Mouse (Mus musculus): ENCODE results near the gene Slc29a1. TPM values are rescaled to one million over a fixed set of nuclear protein-coding genes. Genes with fewer than 3 reads are reported as not detected.
A peak's percentile ranks its signal among the peaks of the same experiment; 100 is the strongest.

The Slc29a1 gene
- polyA plus RNA-seq, 1 experiment, result 43.6 TPM

DNA sequence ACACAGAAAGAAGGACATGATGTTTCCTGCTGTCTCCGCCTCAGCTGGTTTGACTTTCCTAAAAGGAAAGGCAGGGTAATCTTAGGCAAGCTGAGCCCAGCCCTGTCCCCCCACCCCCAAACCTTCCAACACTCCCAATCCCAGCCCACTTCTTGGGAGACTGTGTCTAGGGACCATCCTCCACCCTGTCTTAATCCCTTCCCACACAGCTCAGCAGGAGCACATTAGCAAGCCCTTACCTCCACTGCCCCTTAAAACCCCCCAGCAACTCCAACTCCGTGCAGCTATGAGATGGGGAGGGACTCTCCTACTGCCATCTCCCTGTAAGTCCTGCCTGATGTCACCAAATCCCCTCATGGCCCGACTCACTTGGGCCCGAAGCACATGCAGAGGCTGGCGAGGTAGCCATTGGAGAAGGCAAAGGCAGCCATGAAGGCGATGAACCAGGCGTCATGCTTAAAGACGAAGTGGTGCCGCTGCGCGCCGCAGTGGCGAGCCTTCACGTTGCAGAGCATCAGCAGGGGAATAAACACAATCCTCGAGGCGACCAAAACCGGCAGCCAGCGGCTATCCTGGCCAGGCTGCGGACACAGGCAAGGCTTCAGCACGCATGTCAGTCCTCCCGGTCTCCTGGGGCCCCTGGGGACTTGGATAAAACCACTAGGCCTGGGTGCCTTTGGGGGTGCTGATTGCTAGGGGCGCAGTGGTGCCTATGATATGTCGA is 13.5 kb downstream of the Slc29a1 start:
- no peak for DNase-seq (ENCODE audit: low read depth)
- TF ChIP-seq POLR2A (IDR thresholded peaks at IDR 0.05; ENCODE audit: borderline replicate concordance, extremely low read depth, insufficient read depth, insufficient read length, poor library complexity, severe bottlenecking), result no peak
- no peak for TF ChIP-seq CTCF (IDR thresholded peaks at IDR 0.05; ENCODE audit: borderline replicate concordance, extremely low read depth, insufficient read depth, insufficient read length)

DNA sequence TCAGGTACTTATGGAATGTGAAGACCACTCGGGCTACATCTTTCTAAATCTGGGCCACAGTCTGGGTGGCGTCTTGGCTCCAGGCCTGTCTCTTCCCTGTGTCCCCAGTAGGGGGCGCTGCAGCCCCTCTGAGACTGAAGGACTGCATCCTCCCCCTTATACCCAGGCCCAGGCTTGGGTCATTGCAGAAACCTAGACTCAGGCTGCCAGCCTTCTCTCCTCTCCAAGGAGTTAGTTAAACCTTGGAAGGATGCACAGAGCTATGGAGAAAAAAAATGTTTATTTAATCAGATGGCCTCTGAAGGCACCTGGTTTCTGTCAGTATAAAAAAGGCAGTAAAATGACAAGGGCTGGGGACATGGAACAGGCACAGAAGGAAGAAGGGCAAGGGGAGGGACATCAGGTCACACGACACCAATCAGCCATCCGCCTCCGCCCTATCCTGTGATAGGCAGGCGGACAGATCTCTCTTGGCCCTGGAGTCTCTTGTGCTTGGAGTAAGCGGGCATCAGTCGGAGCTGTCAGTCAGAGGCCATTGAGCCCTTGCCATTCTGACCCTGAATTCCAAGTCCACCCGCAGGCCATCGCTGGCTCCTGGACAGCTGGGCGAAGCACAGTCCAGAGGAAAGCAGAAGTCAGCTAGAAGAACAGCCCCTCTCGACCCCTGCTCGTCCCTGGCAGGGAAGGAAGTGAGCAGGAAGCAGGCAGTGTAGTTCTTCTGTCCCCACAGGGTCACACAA is 14.3 kb downstream of the Slc29a1 start:
- DNase-seq (ENCODE audit: low read depth), result peak; percentile 80
- TF ChIP-seq POLR2A (IDR thresholded peaks at IDR 0.05; ENCODE audit: borderline replicate concordance, extremely low read depth, insufficient read depth, insufficient read length, poor library complexity, severe bottlenecking) (no peak), CTCF (IDR thresholded peaks at IDR 0.05; ENCODE audit: borderline replicate concordance, extremely low read depth, insufficient read depth, insufficient read length) (peak; percentile 90)

DNA sequence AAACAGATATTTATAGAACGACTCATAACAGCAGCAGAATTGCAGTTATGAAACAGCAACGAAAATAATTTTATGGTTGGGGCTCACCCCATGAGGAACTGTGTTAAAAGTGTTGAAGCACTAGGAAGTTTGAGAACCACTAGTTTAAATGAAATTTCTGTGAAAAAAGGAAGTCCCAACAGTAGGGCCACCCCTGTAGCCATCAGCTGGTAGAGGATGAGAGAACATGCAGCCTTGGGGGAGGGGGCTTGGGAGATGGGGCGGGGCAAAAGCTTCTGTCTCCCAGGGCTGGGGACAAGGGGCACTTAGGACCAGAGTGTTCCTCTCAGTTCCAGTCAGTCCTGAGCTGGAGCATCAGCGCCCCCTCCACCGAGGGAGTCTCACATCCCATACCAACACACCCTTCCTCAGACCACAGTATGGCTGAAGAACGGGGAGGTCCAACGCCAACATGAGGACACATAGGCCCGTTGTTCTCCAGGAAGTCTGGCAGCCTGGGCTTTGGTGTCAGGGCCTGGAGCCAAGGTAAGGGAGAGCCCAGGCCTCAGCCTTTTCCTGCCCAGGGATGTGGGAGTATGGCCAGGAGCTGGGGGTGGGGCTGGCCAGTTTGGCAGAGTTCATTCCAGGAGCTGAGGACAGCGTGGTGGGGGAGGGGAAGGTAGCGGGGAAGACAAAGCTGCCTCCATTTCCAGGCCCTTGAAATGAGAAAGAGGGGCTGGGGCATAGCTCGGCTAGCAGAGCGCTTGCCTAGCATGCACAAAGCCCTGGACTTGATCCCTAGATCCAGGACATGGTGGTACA is 15.1 kb downstream of the Slc29a1 start:
- peak; percentile 83 for DNase-seq (ENCODE audit: low read depth)
- TF ChIP-seq POLR2A (IDR thresholded peaks at IDR 0.05; ENCODE audit: borderline replicate concordance, extremely low read depth, insufficient read depth, insufficient read length, poor library complexity, severe bottlenecking) (no peak), CTCF (IDR thresholded peaks at IDR 0.05; ENCODE audit: borderline replicate concordance, extremely low read depth, insufficient read depth, insufficient read length) (no peak)

DNA sequence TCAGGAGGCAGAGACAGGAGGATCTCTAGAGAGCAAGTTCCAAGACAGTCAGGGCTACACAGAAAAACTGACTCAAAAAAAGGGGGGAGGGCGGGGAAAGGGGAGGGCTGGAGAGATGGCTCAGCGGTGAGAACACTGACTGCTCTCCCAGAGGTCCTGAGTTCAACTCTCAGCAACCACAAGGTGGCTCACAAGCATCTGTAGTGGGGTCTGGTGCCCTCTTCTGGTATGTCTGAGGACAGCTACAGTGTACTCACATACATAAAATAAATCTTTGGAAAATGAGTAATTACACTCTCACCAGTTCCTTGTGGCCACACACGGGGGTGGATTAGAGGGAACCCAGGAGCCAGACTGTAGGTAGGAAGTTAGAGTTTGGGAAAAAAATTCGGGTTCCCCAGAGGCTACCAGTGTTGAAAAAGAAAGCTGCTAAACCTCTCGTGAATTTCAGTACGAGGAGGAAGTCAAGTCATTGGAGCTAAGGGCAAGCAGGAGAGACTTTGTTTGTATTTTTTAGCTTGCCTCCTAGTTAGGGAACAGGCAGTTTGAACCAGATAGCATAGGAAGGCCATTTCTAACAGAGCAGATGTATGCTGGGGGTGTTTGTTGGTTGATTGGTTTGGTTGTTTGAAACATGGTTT is 16.6 kb downstream of the Slc29a1 start:
- DNase-seq (ENCODE audit: low read depth), result no peak
- no peak for TF ChIP-seq POLR2A (IDR thresholded peaks at IDR 0.05; ENCODE audit: borderline replicate concordance, extremely low read depth, insufficient read depth, insufficient read length, poor library complexity, severe bottlenecking)
- peak; percentile 19; the same call in 1 of the 2 replicates for TF ChIP-seq CTCF (IDR thresholded peaks at IDR 0.05; ENCODE audit: borderline replicate concordance, extremely low read depth, insufficient read depth, insufficient read length)

DNA sequence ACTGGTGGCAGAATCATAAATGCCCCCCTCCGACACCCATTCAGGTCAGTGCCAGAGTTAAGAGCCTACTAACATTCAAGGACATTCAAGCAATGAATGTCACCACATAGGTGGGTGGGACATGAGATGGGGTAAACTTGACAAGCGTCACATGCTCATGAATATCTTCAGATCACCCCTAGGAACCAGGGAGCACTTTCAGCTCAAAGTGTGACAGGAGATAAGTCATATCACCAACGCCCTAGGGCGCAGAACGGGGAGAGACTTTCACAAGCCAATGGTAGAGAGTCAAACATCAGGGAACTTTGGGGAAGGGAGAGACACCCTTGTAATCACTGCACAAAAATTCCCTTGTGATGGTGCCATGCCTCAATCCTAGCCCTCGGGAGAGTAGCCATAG is 17.2 kb downstream of the Slc29a1 start:
- DNase-seq (ENCODE audit: low read depth), result no peak
- TF ChIP-seq POLR2A (IDR thresholded peaks at IDR 0.05; ENCODE audit: borderline replicate concordance, extremely low read depth, insufficient read depth, insufficient read length, poor library complexity, severe bottlenecking) (no peak), CTCF (IDR thresholded peaks at IDR 0.05; ENCODE audit: borderline replicate concordance, extremely low read depth, insufficient read depth, insufficient read length) (no peak)

DNA sequence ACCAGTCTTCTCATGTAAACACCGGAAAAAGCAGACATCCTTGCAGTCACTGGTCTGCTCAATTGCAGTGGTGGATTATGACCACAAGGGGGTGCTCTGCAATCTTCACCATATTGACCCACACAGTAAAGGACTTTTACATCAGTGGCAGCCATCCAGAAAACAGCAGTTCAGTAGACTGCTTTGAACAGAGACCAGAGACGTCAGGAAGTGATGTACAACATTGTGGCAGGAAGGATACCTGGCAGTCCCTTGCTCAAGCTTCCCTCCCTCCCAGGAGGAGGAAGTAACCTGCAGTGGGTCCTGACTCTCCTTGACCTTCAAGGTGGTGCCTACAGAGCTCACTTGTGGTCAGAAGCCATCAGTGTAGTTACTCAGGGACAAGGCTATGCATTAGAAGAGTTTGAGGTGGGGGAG is 17.8 kb downstream of the Slc29a1 start:
- peak; percentile 87 for DNase-seq (ENCODE audit: low read depth)

DNA sequence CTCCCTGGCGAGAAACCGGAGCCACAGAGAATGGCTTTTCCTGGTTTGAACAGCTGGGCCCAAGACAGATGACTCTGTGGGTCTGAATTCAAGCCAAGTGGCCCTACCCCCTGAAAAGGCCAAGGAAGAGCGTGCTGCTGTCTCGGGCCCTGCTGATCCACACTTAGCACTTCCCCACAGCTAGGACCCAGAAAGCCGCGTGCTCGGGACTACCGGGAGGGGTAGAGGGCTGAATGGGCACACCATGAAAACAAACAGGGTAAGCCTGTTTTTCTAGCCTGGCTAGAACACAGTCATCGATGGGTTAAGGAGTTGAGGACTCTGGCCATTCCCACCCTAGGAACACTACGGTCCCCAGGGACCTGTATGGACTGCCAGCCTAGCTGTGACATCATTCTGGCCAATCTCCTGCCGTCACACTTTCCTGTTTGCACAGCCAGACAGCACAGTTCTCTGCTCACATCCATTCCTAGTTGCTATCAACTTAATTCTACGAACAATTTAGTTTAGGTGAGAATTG is 18.4 kb downstream of the Slc29a1 start:
- no peak for DNase-seq (ENCODE audit: low read depth)
- no peak for TF ChIP-seq CTCF (IDR thresholded peaks at IDR 0.05; ENCODE audit: borderline replicate concordance, extremely low read depth, insufficient read depth, insufficient read length)
- no peak for TF ChIP-seq POLR2A (IDR thresholded peaks at IDR 0.05; ENCODE audit: borderline replicate concordance, extremely low read depth, insufficient read depth, insufficient read length, poor library complexity, severe bottlenecking)

More for the DNA sequence above, 17.8 kb downstream of the Slc29a1 start:
- TF ChIP-seq CTCF (IDR thresholded peaks at IDR 0.05; ENCODE audit: borderline replicate concordance, extremely low read depth, insufficient read depth, insufficient read length), result peak; percentile 82; the same call in 1 of the 2 replicates
- TF ChIP-seq POLR2A (IDR thresholded peaks at IDR 0.05; ENCODE audit: borderline replicate concordance, extremely low read depth, insufficient read depth, insufficient read length, poor library complexity, severe bottlenecking), result no peak

DNA sequence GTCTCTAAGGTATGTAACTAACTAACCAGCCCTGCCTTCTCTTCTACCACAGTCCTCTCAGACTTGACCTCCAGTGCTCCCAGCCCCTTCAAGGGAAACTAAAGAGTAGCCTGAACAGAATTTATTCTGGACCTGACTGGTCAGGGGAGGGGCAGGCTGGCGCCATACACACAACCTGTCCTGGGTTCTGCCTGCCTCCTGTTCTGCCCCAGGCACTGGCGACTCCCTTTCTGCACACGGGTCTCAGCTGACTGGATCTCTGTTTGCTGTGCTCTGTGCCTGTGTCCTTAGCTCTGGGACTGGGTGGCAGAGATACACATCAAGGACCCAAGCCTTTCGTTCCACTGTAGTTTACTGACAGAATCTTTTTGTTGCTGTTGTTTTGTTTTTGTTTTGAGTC is 19.9 kb downstream of the Slc29a1 start:
- no peak for DNase-seq (ENCODE audit: low read depth)
- no peak for TF ChIP-seq POLR2A (IDR thresholded peaks at IDR 0.05; ENCODE audit: borderline replicate concordance, extremely low read depth, insufficient read depth, insufficient read length, poor library complexity, severe bottlenecking)
- TF ChIP-seq CTCF (IDR thresholded peaks at IDR 0.05; ENCODE audit: borderline replicate concordance, extremely low read depth, insufficient read depth, insufficient read length), result no peak

DNA sequence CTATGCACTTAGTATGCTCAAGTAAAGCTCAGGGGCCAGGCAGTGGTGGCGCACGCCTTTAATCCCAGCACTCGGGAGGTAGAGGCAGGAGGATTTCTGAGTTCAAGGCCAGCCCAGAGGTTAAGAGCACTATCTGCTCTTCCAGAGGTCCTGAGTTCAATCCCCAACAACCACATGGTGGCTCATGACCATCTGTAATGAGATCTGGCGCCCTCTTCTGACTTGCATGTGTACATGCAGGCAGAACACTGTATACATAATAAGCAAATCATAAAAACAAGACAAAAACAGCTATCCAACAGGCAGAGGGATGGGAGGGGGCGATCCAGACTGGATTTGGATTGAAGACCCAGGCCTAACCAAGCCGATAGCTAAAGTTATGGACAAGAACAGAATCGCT is 20.6 kb downstream of the Slc29a1 start:
- no peak for DNase-seq (ENCODE audit: low read depth)
- peak; percentile 26; the same call in 1 of the 2 replicates for TF ChIP-seq CTCF (IDR thresholded peaks at IDR 0.05; ENCODE audit: borderline replicate concordance, extremely low read depth, insufficient read depth, insufficient read length)
- no peak for TF ChIP-seq POLR2A (IDR thresholded peaks at IDR 0.05; ENCODE audit: borderline replicate concordance, extremely low read depth, insufficient read depth, insufficient read length, poor library complexity, severe bottlenecking)

DNA sequence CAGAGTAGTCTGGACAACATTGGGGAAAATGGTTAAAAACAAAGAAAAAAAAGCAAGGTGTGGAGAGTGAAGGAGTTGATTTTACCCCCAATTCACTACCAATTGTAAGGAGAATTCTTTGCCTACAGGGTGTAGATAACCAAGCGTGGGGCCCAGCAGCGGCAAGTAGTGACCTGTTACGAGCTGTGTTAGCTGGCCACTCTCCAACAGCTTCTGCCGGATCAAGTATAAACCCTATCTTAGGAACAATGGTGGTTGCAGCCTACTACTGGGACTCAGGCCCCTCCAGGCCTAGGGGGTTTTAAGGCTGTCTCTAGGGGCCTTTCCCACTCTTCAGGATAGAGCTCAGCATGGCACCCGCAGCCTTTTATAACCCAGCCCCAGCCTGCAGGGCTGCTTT is 21.2 kb downstream of the Slc29a1 start:
- TF ChIP-seq POLR2A (IDR thresholded peaks at IDR 0.05; ENCODE audit: borderline replicate concordance, extremely low read depth, insufficient read depth, insufficient read length, poor library complexity, severe bottlenecking) (no peak), CTCF (IDR thresholded peaks at IDR 0.05; ENCODE audit: borderline replicate concordance, extremely low read depth, insufficient read depth, insufficient read length) (no peak)
- DNase-seq (ENCODE audit: low read depth), result no peak
